Mouse (Mus musculus) liver, embryonic 16.5 days (tissue): ENCODE measurements at regions not wholly inside any gene's neighbourhood (a gene's known extent, or its start where the extent isn't known, plus 50 kb on each side); places are given as distances from the start of the nearest gene placed in this dataset.

Experiments
- ATAC-seq: fragments of 200-750 bp; cut with Nextera tagmentation; 2 replicates; pipeline ENCODE4 v1.8.0; 2017; ENCODE audit warnings: low read depth, mild to moderate bottlenecking, moderate number of reproducible peaks, moderate library complexity
- H3K27ac ChIP-seq: fragments of 300-500 bp; sonication (generic); 2 replicates; pipeline ENCODE4 v1.5.1; 2014; ENCODE audit warnings: mild to moderate bottlenecking, low read length
- H3K27me3 ChIP-seq: fragments of 300-500 bp; sonication (generic); 2 replicates; pipeline ENCODE4 v1.6.1; 2014; ENCODE audit warnings: low read depth, low read length, mixed read lengths; ENCODE audit not compliant: control insufficient read depth, insufficient read depth
- H3K36me3 ChIP-seq: fragments of 300-500 bp; sonication (generic); 2 replicates; pipeline ENCODE4 v1.6.1; 2014; ENCODE audit warnings: mild to moderate bottlenecking; ENCODE audit not compliant: control insufficient read depth, insufficient read depth
- H3K4me1 ChIP-seq: fragments of 300-500 bp; sonication (generic); 2 replicates; pipeline ENCODE4 v1.6.1; 2014; ENCODE audit warnings: low read depth, low read length, mixed read lengths; ENCODE audit not compliant: control insufficient read depth
- H3K4me2 ChIP-seq: fragments of 300-500 bp; sonication (generic); 2 replicates; pipeline ENCODE4 v1.6.1; 2014; ENCODE audit warnings: low read depth, low read length, mixed read lengths
- H3K4me3 ChIP-seq: fragments of 300-500 bp; sonication (generic); 2 replicates; pipeline ENCODE4 v1.5.1; 2014; ENCODE audit warnings: low read depth, mild to moderate bottlenecking, low read length
- H3K9ac ChIP-seq: fragments of 300-500 bp; sonication (generic); 2 replicates; pipeline ENCODE4 v1.6.1; 2014; ENCODE audit warnings: low read depth, low read length
- H3K9me3 ChIP-seq: fragments of 300-500 bp; sonication (generic); replicated peaks from 2 replicates; pipeline ENCODE4 v1.6.1; 2016; ENCODE audit warnings: low read length; ENCODE audit not compliant: control insufficient read depth
- WGBS: fragments of 180-500 bp; shearing (Covaris S2); extraction: QIAGEN DNeasy Blood & Tissue Kit; methylation state at CpG from one replicate; pipeline ENCODE4 v1.1.7; 2014; ENCODE audit not compliant: insufficient replicate concordance; 5-methylcytosine and 5-hydroxymethylcytosine counted together

DNA sequence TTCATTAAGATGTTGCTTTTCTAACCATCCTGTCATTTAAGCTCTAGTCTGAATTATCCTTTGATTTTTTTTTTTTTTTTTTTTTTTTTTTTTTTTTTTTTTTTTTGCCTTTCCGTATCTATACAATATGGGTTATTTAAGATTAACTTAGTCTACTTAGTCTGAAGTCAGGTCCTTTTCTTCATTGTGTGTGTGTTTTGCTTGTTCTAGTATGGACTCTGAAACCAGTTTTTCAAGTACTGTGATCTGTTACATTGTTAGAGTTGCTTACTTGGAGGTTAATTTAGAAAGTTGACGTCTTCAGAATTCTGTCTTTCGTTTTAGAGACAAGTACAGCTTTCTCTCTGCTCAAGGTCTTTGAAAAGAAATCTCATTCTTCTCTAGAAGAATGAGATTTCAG is 64.9 kb upstream of the Cep78 start:
- H3K4me2 ChIP-seq = peak overlapping the region; percentile 50
- no peak overlapping the region for H3K27ac ChIP-seq
- no peaks in the 10 kb centered on the region for H3K4me1 ChIP-seq
- H3K9me3 ChIP-seq = no peaks in the 10 kb centered on the region
- no peaks in the 10 kb centered on the region for H3K27me3 ChIP-seq
- H3K36me3 ChIP-seq = no peaks in the 10 kb centered on the region
- H3K9ac ChIP-seq = no peak overlapping the region
- ATAC-seq = no peak
- 37% methylated on average over 3 of the region's 3 CpGs for WGBS
- H3K4me3 ChIP-seq = no peak overlapping the region

DNA sequence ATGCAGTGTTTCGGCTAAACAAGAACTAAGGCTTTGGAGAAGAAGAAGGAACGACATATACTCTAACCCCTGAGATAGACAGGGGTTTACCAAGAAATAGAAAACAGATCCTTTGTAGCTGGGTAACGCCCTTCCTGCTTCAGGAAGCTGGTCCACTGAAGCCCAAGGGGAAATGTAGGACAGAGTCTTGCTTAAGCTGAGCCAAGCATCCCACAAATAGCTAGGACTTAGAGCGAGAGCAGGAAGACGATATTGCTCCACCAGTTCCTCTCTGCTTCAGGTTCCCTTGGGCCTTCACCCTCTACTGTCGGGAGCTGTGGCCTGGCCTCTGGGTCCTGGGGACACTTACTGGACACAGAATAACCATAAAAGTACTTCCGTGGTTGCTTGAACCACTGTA is 62.2 kb upstream of the Cep78 start:
- Histone ChIP-seq H3K4me1 (no peaks in the 10 kb centered on the region), H3K27ac (no peak overlapping the region), H3K4me2 (no peak overlapping the region), H3K9me3 (no peaks in the 10 kb centered on the region), H3K9ac (no peak overlapping the region), H3K36me3 (no peaks in the 10 kb centered on the region), H3K27me3 (no peaks in the 10 kb centered on the region), H3K4me3 (no peak overlapping the region)
- ATAC-seq = no peak
- 34% methylated on average over 7 of the region's 7 CpGs for WGBS

DNA sequence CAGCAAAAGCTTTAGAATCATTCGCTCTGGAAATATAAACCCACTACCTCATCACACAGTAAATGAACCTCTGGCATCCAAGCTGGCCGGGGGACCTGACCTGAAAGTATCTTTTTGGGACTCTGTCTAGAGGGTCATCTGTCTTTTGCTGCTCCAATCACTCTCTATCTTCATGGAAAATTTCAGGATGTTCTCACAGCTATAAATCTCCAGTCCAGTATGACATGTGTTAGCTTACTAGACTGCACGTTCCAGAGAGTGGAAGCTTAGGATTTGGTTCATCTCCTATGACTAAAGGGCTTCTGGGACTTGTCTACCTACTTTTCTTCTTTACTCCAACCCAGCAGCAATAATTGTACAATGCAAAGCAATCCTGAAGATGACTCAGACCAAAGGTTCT is 60.5 kb upstream of the Cep78 start:
- Histone ChIP-seq H3K27ac (no peak overlapping the region), H3K9me3 (no peaks in the 10 kb centered on the region), H3K4me2 (no peak overlapping the region), H3K4me1 (no peaks in the 10 kb centered on the region), H3K36me3 (no peaks in the 10 kb centered on the region), H3K27me3 (no peaks in the 10 kb centered on the region), H3K4me3 (no peak overlapping the region), H3K9ac (no peak overlapping the region)
- no peak for ATAC-seq
- 59% methylated on average over 3 of the region's 3 CpGs for WGBS

DNA sequence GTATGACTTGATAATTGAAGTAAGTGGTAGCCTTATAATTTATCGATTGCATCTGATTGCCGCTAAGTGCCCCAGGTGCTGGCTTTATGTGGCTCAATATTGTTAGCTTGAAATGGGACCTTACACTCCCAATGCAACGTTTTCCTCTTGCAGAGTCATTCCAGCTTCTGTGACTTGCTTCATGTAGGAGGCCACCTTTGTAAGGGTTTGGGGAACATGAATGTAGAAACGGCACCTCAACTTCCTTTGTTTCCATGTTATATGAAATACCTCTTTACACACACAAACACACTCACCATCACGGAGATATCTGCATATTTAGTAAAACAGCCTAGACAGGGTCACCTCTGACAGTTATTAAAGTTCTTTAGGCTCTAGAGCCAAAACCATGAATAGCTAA is 59.4 kb upstream of the Cep78 start:
- WGBS = 51% methylated on average over 5 of the region's 5 CpGs
- ATAC-seq = no peak

DNA sequence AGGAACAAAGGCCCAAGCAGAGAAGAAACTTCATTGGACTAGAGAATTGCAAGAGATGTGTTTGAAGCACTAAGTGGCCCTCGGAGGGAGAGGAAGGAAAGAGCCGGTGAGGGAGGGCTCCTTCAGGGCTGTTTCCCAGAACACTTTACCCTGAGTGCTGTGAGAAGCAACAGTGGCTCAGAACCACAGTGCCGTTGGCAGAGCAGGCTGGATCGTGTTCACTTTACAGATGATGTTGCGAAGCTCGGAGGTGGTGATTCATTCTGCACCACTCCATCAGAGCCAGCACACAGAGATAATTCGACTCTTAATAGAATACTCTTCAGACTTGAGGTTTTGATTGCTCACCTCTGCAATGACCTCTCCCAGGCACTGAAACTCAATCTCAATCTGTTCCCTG is 58.2 kb upstream of the Cep78 start:
- 69% methylated on average over 7 of the region's 7 CpGs for WGBS
- no peak overlapping the region for H3K4me2 ChIP-seq
- no peaks in the 10 kb centered on the region for H3K36me3 ChIP-seq
- no peak overlapping the region for H3K27ac ChIP-seq
- H3K4me1 ChIP-seq = no peaks in the 10 kb centered on the region
- ATAC-seq = no peak
- H3K4me3 ChIP-seq = no peak overlapping the region
- H3K9ac ChIP-seq = no peak overlapping the region
- H3K27me3 ChIP-seq = no peaks in the 10 kb centered on the region
- no peaks in the 10 kb centered on the region for H3K9me3 ChIP-seq

More for the DNA sequence above, 59.4 kb upstream of the Cep78 start:
- Histone ChIP-seq H3K4me2 (no peak overlapping the region), H3K9me3 (no peaks in the 10 kb centered on the region), H3K9ac (no peak overlapping the region), H3K27ac (no peak overlapping the region), H3K36me3 (no peaks in the 10 kb centered on the region), H3K4me3 (no peak overlapping the region), H3K4me1 (no peaks in the 10 kb centered on the region), H3K27me3 (no peaks in the 10 kb centered on the region)

DNA sequence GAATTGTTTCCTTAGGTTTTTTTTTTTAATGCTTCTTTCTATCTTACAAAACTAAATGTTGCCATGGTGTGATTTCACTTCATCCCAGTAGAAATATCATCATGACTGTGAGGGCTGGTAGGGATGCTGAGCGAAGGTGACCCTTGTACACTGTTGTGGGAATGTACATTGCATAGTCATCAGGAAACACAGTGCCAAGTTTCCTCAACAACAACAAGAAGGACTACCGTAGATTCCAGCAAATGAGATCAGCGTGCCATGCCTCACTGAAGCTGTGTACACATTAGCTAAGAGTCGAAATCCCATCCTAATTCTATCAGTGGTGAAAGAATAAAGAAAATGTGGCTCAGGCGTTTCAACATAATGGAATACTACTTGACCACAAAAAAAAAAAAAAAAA is 57.1 kb upstream of the Cep78 start:
- no peaks in the 10 kb centered on the region for H3K9me3 ChIP-seq
- no peaks in the 10 kb centered on the region for H3K27me3 ChIP-seq
- no peak overlapping the region for H3K4me3 ChIP-seq
- WGBS = 60% methylated on average over 5 of the region's 5 CpGs
- no peak for ATAC-seq
- no peak overlapping the region for H3K27ac ChIP-seq
- H3K4me2 ChIP-seq = no peak overlapping the region
- H3K4me1 ChIP-seq = no peaks in the 10 kb centered on the region
- no peaks in the 10 kb centered on the region for H3K36me3 ChIP-seq
- H3K9ac ChIP-seq = no peak overlapping the region

DNA sequence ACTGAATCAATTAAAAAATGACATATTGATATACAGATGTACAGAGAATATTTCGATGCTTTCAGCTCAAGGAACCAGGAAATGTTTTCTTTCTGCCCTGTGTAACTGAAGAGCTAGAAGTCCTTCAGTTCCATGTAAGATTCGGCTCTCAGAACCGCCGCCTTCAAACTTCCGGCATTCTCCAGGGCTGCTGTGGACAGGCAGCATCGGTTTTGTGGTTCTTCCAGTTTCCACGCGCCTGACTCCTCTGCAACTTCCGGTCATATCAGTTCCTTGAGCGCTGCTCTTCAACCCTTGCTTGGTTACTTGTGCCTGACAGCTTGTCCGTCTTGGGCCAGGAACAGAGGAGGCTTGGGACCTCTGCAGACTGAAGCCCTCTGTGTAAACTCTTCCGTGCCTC is 53.0 kb upstream of the Cep78 start:
- Histone ChIP-seq H3K4me1 (no peaks in the 10 kb centered on the region), H3K9me3 (no peaks in the 10 kb centered on the region), H3K4me3 (no peak overlapping the region), H3K27me3 (no peaks in the 10 kb centered on the region), H3K4me2 (no peak overlapping the region), H3K36me3 (no peaks in the 10 kb centered on the region), H3K27ac (no peak overlapping the region), H3K9ac (no peak overlapping the region)
- WGBS = 61% methylated on average over 12 of the region's 12 CpGs
- no peak for ATAC-seq
